Mouse (Mus musculus) gastrocnemius, adult 2 months (tissue): ENCODE results near the gene Sucnr1. TPM values are rescaled to one million over a fixed set of nuclear protein-coding genes. Genes with fewer than 3 reads are reported as not detected.
"Not testable (repeated sequence)": the region's sequence is repeated elsewhere in the genome, so short reads cannot be mapped to it uniquely, and the experiment has no call there.

Source experiments
- DNase-seq: peaks from one replicate; pipeline ENCODE4 v3.0.0; 2022
- H3K27ac ChIP-seq: fragments of 200-600 bp; 2 replicates; pipeline ENCODE4 v1.8.1; 2022; ENCODE audit warnings: mild to moderate bottlenecking
- H3K4me3 ChIP-seq: fragments of 200-600 bp; 2 replicates; pipeline ENCODE4 v1.8.1; 2022; ENCODE audit warnings: mild to moderate bottlenecking, moderate library complexity
- CTCF ChIP-seq: fragments of 200-600 bp; IDR thresholded peaks from 2 replicates; pipeline ENCODE4 v1.8.1; 2022; ENCODE audit warnings: antibody characterized with exemption, mild to moderate bottlenecking, moderate library complexity
- intact Hi-C: fragments of 180-260 bp; cut with DNase I; formaldehyde crosslinking; loops from one replicate; pipeline ENCODE4 v1.15.1; 2025
- total RNA-seq, 2 experiments: library from RNA; stranded (reverse); gene quantifications; 2 replicates each; pipeline ENCODE4 v1.2.3; 2021

Sucnr1 gene
- total RNA-seq, 2 experiments from 2014 or later, result not detected

- Histone ChIP-seq H3K4me3 (no peak overlapping the region), H3K27ac (no peak overlapping the region)
- no peak for DNase-seq
- intact Hi-C loops, result no loop called here
- TF ChIP-seq CTCF, result no peak
Measured at GRCm38 (mm10) chr3:60094386-60095156, 12.9 kb downstream of the Sucnr1 start.

- intact Hi-C loops, result no loop called here
- H3K4me3 ChIP-seq, result no peak overlapping the region
- no peak for DNase-seq
- no peak overlapping the region for H3K27ac ChIP-seq
- no peak for TF ChIP-seq CTCF
Measured at GRCm38 (mm10) chr3:60096941-60097340, 15.3 kb downstream of the Sucnr1 start.

- no peak overlapping the region for H3K27ac ChIP-seq
- no peak for DNase-seq
- no peak overlapping the region for H3K4me3 ChIP-seq
- no peak for TF ChIP-seq CTCF
- intact Hi-C loops, result no loop called here
Measured at GRCm38 (mm10) chr3:60097485-60097884, 15.8 kb downstream of the Sucnr1 start.

GRCm38 (mm10) chr3:60098521-60098920 is 16.9 kb downstream of the Sucnr1 start:
- TF ChIP-seq CTCF, result no peak
- DNase-seq, result no peak
- Histone ChIP-seq H3K27ac (no peak overlapping the region), H3K4me3 (no peak overlapping the region)
- intact Hi-C loops, result no loop called here

- no peak for TF ChIP-seq CTCF
- Histone ChIP-seq H3K27ac (no peak overlapping the region), H3K4me3 (no peak overlapping the region)
- intact Hi-C loops, result no loop called here
- DNase-seq, result no peak
Measured at GRCm38 (mm10) chr3:60104462-60105109, 22.9 kb downstream of the Sucnr1 start.

GRCm38 (mm10) chr3:60106446-60106845 is 24.8 kb downstream of the Sucnr1 start:
- H3K4me3 ChIP-seq, DNase-seq, intact Hi-C loops, H3K27ac ChIP-seq: not testable (repeated sequence)

- DNase-seq, result no peak
- no peak for TF ChIP-seq CTCF
- Histone ChIP-seq H3K4me3 (no peak overlapping the region), H3K27ac (no peak overlapping the region)
- intact Hi-C loops, result no loop called here
Measured at GRCm38 (mm10) chr3:60107736-60108135, 26.1 kb downstream of the Sucnr1 start.

- intact Hi-C loops, result no loop called here
- TF ChIP-seq CTCF, result no peak
Measured at GRCm38 (mm10) chr3:60108815-60109214, 27.1 kb downstream of the Sucnr1 start.

GRCm38 (mm10) chr3:60111135-60111710 is 29.6 kb downstream of the Sucnr1 start:
- TF ChIP-seq CTCF, result no peak
- intact Hi-C loops, result no loop called here
- no peak for DNase-seq
- Histone ChIP-seq H3K4me3 (no peak overlapping the region), H3K27ac (no peak overlapping the region)

More at GRCm38 (mm10) chr3:60108815-60109214, 27.1 kb downstream of the Sucnr1 start:
- no peak overlapping the region for H3K4me3 ChIP-seq
- H3K27ac ChIP-seq, result no peak overlapping the region
- no peak for DNase-seq

GRCm38 (mm10) chr3:60111889-60112646 is 30.4 kb downstream of the Sucnr1 start:
- peak; percentile 77 for TF ChIP-seq CTCF
- no peak overlapping the region for H3K4me3 ChIP-seq
- intact Hi-C loops, result loop anchor here (2.0 kb wide), 1 partner anchor 241 kb away; no protein-coding TSS in a partner anchor
- H3K27ac ChIP-seq, result no peak overlapping the region
- no peak for DNase-seq

GRCm38 (mm10) chr3:60114571-60114970 is 32.9 kb downstream of the Sucnr1 start:
- no peak for DNase-seq
- intact Hi-C loops, result no loop called here
- no peak overlapping the region for H3K27ac ChIP-seq
- no peak for TF ChIP-seq CTCF
- no peak overlapping the region for H3K4me3 ChIP-seq

- no peak for TF ChIP-seq CTCF
- DNase-seq, result no peak
- no peak overlapping the region for H3K4me3 ChIP-seq
- intact Hi-C loops, result no loop called here
- H3K27ac ChIP-seq, result no peak overlapping the region
Measured at GRCm38 (mm10) chr3:60121449-60121848, 39.8 kb downstream of the Sucnr1 start.
